Mouse (Mus musculus): ENCODE results near the gene Clec10a.
"Not testable (repeated sequence)": the region's sequence is repeated elsewhere in the genome, so short reads cannot be mapped to it uniquely, and the experiment has no call there.

Gene Clec10a

GRCm38 (mm10) chr11:70155897-70156296 is at the start of gene Clec10a:
Clec10a (plus strand) TSS chr11:70156197.
- DNase-seq (ENCODE audit: low read depth, low spot score) = not testable (repeated sequence)

GRCm38 (mm10) chr11:70107085-70107484 is 48.9 kb upstream of the Clec10a start:
- DNase-seq (ENCODE audit: low read depth, low spot score) = no peak

- DNase-seq (ENCODE audit: low read depth, low spot score) = peak; percentile 11
Measured at GRCm38 (mm10) chr11:70110146-70110545, 45.9 kb upstream of the Clec10a start.

- DNase-seq (ENCODE audit: low read depth, low spot score) = no peak
Measured at GRCm38 (mm10) chr11:70114562-70114961, 41.4 kb upstream of the Clec10a start.

- DNase-seq (ENCODE audit: low read depth, low spot score) = no peak
Measured at GRCm38 (mm10) chr11:70115901-70116300, 40.1 kb upstream of the Clec10a start.

GRCm38 (mm10) chr11:70129926-70130379 is 26.0 kb upstream of the Clec10a start, which contains the start of gene Mgl2:
Mgl2 (plus strand) TSS chr11:70130329.
- no peak for DNase-seq (ENCODE audit: low read depth, low spot score)

GRCm38 (mm10) chr11:70135001-70135400 is 21.0 kb upstream of the Clec10a start:
- not testable (repeated sequence) for DNase-seq (ENCODE audit: low read depth, low spot score)

- not testable (repeated sequence) for DNase-seq (ENCODE audit: low read depth, low spot score)
Measured at GRCm38 (mm10) chr11:70135925-70136324, 20.1 kb upstream of the Clec10a start.

GRCm38 (mm10) chr11:70139171-70139570 is 16.8 kb upstream of the Clec10a start:
- no peak for DNase-seq (ENCODE audit: low read depth, low spot score)

GRCm38 (mm10) chr11:70151072-70151471 is 4.9 kb upstream of the Clec10a start:
- no peak for DNase-seq (ENCODE audit: low read depth, low spot score)

GRCm38 (mm10) chr11:70162336-70162735 is 6.3 kb downstream of the Clec10a start:
- no peak for DNase-seq (ENCODE audit: low read depth, low spot score)

- DNase-seq (ENCODE audit: low read depth, low spot score) = no peak
Measured at GRCm38 (mm10) chr11:70165972-70166921, 10.2 kb downstream of the Clec10a start.

- DNase-seq (ENCODE audit: low read depth, low spot score) = no peak
Measured at GRCm38 (mm10) chr11:70168136-70168535, 12.1 kb downstream of the Clec10a start.

GRCm38 (mm10) chr11:70169471-70169870 is 13.5 kb downstream of the Clec10a start:
- DNase-seq (ENCODE audit: low read depth, low spot score) = not testable (repeated sequence)

GRCm38 (mm10) chr11:70170291-70170690 is 14.3 kb downstream of the Clec10a start:
- DNase-seq (ENCODE audit: low read depth, low spot score) = no peak

GRCm38 (mm10) chr11:70171181-70171580 is 15.2 kb downstream of the Clec10a start:
- no peak for DNase-seq (ENCODE audit: low read depth, low spot score)

GRCm38 (mm10) chr11:70171847-70172246 is 15.8 kb downstream of the Clec10a start:
- DNase-seq (ENCODE audit: low read depth, low spot score) = no peak

GRCm38 (mm10) chr11:70172298-70172697 is 16.3 kb downstream of the Clec10a start:
- DNase-seq (ENCODE audit: low read depth, low spot score) = no peak

GRCm38 (mm10) chr11:70174491-70174890 is 18.5 kb downstream of the Clec10a start:
- no peak for DNase-seq (ENCODE audit: low read depth, low spot score)

GRCm38 (mm10) chr11:70177647-70178046 is 21.6 kb downstream of the Clec10a start:
- DNase-seq (ENCODE audit: low read depth, low spot score) = no peak

GRCm38 (mm10) chr11:70178311-70178710 is 22.3 kb downstream of the Clec10a start:
- no peak for DNase-seq (ENCODE audit: low read depth, low spot score)

GRCm38 (mm10) chr11:70178756-70179155 is 22.8 kb downstream of the Clec10a start:
- DNase-seq (ENCODE audit: low read depth, low spot score) = no peak

GRCm38 (mm10) chr11:70179401-70179800 is 23.4 kb downstream of the Clec10a start:
- peak; percentile 21 for DNase-seq (ENCODE audit: low read depth, low spot score)

All from retina, postnatal 7 days (tissue).